Mouse (Mus musculus): ENCODE measurements around the gene Txnip. TPM values are rescaled to one million over a fixed set of nuclear protein-coding genes. Genes with fewer than 3 reads are reported as not detected.

Txnip gene
- polyA plus RNA-seq (2012; rRNA removed; ENCODE audit: low replicate concordance) = 658 and 2,424 TPM in 2 replicates

GRCm38 (mm10) chr3:96557694-96558093, at the start of gene Txnip:
Gene Txnip, plus strand, starts transcription at chr3:96557957.

GRCm38 (mm10) chr3:96524914-96525313, 32.8 kb upstream of the Txnip start, which contains the start of gene Hfe2:
Gene Hfe2, plus strand, starts transcription at chr3:96525172.

GRCm38 (mm10) chr3:96576690-96577541, 19.2 kb downstream of the Txnip start, which contains the start of gene Gm16253:
Gene Gm16253, plus strand, starts transcription at chr3:96576984.

GRCm38 (mm10) chr3:96593790-96594560, 36.2 kb downstream of the Txnip start, which contains the start of gene Polr3gl:
Gene Polr3gl, minus strand, starts transcription at chr3:96594181.

GRCm38 (mm10) chr3:96596228-96596707, 38.5 kb downstream of the Txnip start, which contains the start of gene Ankrd34a:
Gene Ankrd34a, plus strand, starts transcription at chr3:96596636.

GRCm38 (mm10) chr3:96600639-96601250, 43.0 kb downstream of the Txnip start, which contains the start of gene Lix1l:
Gene Lix1l, plus strand, starts transcription at chr3:96601149.

Other genes with a start within 250 kb of the Txnip start
- not detected in 2 replicates for gene BC107364, start 105.7 kb upstream of the Txnip start, polyA plus RNA-seq (2012; rRNA removed; ENCODE audit: low replicate concordance)
- 1.1 and 2.2 TPM in 2 replicates for gene Hfe2, start 32.8 kb upstream of the Txnip start, polyA plus RNA-seq (2012; rRNA removed; ENCODE audit: low replicate concordance)
- gene Gm16253, start 19.0 kb downstream of the Txnip start, polyA plus RNA-seq (2012; rRNA removed; ENCODE audit: low replicate concordance) = not detected in 2 replicates
- gene Polr3gl, start 36.2 kb downstream of the Txnip start, polyA plus RNA-seq (2012; rRNA removed; ENCODE audit: low replicate concordance) = 19.1 and 23.0 TPM in 2 replicates
- 0.47 and 3.2 TPM in 2 replicates for gene Ankrd34a, start 38.7 kb downstream of the Txnip start, polyA plus RNA-seq (2012; rRNA removed; ENCODE audit: low replicate concordance)
- 32.1 and 54.9 TPM in 2 replicates for gene Lix1l, start 43.2 kb downstream of the Txnip start, polyA plus RNA-seq (2012; rRNA removed; ENCODE audit: low replicate concordance)
- 6.5 and 11.3 TPM in 2 replicates for gene Rbm8a, start 72.0 kb downstream of the Txnip start, polyA plus RNA-seq (2012; rRNA removed; ENCODE audit: low replicate concordance)
- 65.1 and 70.1 TPM in 2 replicates for gene Pex11b, start 77.4 kb downstream of the Txnip start, polyA plus RNA-seq (2012; rRNA removed; ENCODE audit: low replicate concordance)
- 0.20 and 0.36 TPM in 2 replicates for gene Gm42957, start 77.5 kb downstream of the Txnip start, polyA plus RNA-seq (2012; rRNA removed; ENCODE audit: low replicate concordance)
- 3.0 and 6.4 TPM in 2 replicates for gene Itga10, start 87.6 kb downstream of the Txnip start, polyA plus RNA-seq (2012; rRNA removed; ENCODE audit: low replicate concordance)
- gene Ankrd35, start 112.2 kb downstream of the Txnip start, polyA plus RNA-seq (2012; rRNA removed; ENCODE audit: low replicate concordance) = 2.7 and 7.8 TPM in 2 replicates
- 39.3 and 72.2 TPM in 2 replicates for gene Pias3, start 138.4 kb downstream of the Txnip start, polyA plus RNA-seq (2012; rRNA removed; ENCODE audit: low replicate concordance)
- 2.6 and 4.0 TPM in 2 replicates for gene Nudt17, start 150.6 kb downstream of the Txnip start, polyA plus RNA-seq (2012; rRNA removed; ENCODE audit: low replicate concordance)
- gene Polr3c, start 169.7 kb downstream of the Txnip start, polyA plus RNA-seq (2012; rRNA removed; ENCODE audit: low replicate concordance) = 30.5 and 35.1 TPM in 2 replicates
- gene Rnf115, start 169.7 kb downstream of the Txnip start, polyA plus RNA-seq (2012; rRNA removed; ENCODE audit: low replicate concordance) = 15.7 and 20.7 TPM in 2 replicates

All from subcutaneous adipose tissue, adult 2 months (tissue).